Mouse (Mus musculus): ENCODE data around the gene Sema3g. TPM values are rescaled to one million over a fixed set of nuclear protein-coding genes. Genes with fewer than 3 reads are reported as not detected.

The Sema3g gene
- total RNA-seq, 1 experiment: 0.22 TPM

DNA sequence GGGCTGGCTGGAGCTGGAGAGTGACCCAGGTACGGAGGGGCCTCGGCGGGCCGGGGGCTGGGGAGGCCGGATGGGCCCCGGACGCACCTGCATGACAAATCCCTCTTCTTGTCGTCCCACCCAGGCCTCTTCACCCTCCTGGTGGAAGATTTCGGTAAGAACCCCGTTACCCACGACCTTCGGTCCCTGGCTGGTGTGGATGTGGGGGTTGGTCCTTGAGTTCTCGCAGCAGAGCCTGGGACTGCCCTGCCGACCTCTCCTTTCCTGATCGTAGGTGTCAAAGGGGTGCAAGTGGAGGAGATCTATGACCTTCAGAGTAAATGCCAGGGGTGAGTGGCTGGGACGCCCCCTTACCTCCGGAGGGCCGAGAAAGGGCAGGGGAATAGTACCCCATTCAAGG lies 34.0 kb downstream of the Sema3g start:
- in situ Hi-C loops (cut with MboI; ENCODE audit: low sequenced_read_pairs in 2 of 2, unreplicated experiment in 2 of 2): loop anchor here in 1 of 2 experiments (10.0 kb wide), 1 partner anchor 63 kb away; no protein-coding TSS in a partner anchor
- Histone ChIP-seq H3K9ac (ENCODE audit: insufficient read depth, low read depth, low read length, poor library complexity, severe bottlenecking) (peak overlapping the region; percentile 91), H3K4me1 (ENCODE audit: control insufficient read depth in 2 of 2, insufficient read depth in 2 of 2, low read length in 2 of 2, poor library complexity in 1 of 2) (no peaks in the 10 kb centered on the region; a peak in 1 of 4 replicates), H3K36me3 (ENCODE audit: control insufficient read depth, insufficient read depth, low read length, poor library complexity, severe bottlenecking) (peaks cover 32% of the 10 kb centered on the region), H3K4me3 (ENCODE audit: insufficient read depth in 1 of 2, low read depth in 1 of 2, low read length in 2 of 2, poor library complexity in 1 of 2, severe bottlenecking in 1 of 2) (peak overlapping the region; percentile 78 to 92), H3K27ac (ENCODE audit: insufficient read depth, low read depth, low read length, poor library complexity, severe bottlenecking) (peak overlapping the region; percentile 7; the same call in 1 of the 2 replicates), H3K9me3 (ENCODE audit: control insufficient read depth, insufficient read depth, low read depth, low read length) (no peaks in the 10 kb centered on the region)
- no peak for DNase-seq (ENCODE audit: low read depth, low spot score)
- no peak for TF ChIP-seq HCFC1 (IDR thresholded peaks at IDR 0.05; ENCODE audit: borderline replicate concordance, insufficient read depth, low read length)
- TF ChIP-seq MAFK (IDR thresholded peaks at IDR 0.05; ENCODE audit: insufficient read depth, low read depth, low read length): no peak
- no peak for TF ChIP-seq ZNF384 (IDR thresholded peaks at IDR 0.05; ENCODE audit: low read depth, low read length)
- no peak for TF ChIP-seq ZC3H11A (IDR thresholded peaks at IDR 0.05; ENCODE audit: borderline replicate concordance, low read depth, low read length)

DNA sequence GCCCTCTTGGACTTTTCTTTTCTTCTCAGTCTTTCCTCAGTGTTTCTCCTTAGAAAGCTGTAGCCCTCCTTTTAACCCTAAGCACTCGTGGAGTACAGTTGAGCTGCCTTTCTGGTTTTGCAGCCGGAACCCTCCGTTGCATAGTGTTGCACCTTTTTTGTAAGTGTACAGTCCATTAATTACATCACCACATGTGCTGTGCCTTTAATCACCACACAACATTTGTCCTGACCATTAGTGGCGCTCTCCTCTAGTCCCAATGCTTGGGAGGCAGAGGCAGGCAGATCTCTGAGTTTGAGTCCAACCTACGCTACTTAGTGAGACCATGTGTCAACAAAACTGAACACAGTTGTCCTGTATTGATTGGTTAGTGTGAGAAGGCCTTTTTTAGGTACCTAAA lies 34.4 kb downstream of the Sema3g start:
- Histone ChIP-seq H3K36me3 (ENCODE audit: control insufficient read depth, insufficient read depth, low read length, poor library complexity, severe bottlenecking) (peaks cover 33% of the 10 kb centered on the region), H3K27ac (ENCODE audit: insufficient read depth, low read depth, low read length, poor library complexity, severe bottlenecking) (no peak overlapping the region), H3K9me3 (ENCODE audit: control insufficient read depth, insufficient read depth, low read depth, low read length) (no peaks in the 10 kb centered on the region), H3K9ac (ENCODE audit: insufficient read depth, low read depth, low read length, poor library complexity, severe bottlenecking) (peak overlapping the region; percentile 91), H3K4me1 (ENCODE audit: control insufficient read depth in 2 of 2, insufficient read depth in 2 of 2, low read length in 2 of 2, poor library complexity in 1 of 2) (no peaks in the 10 kb centered on the region; a peak in 1 of 4 replicates), H3K4me3 (ENCODE audit: insufficient read depth in 1 of 2, low read depth in 1 of 2, low read length in 2 of 2, poor library complexity in 1 of 2, severe bottlenecking in 1 of 2) (peak overlapping the region; percentile 78 to 92)
- no peak for DNase-seq (ENCODE audit: low read depth, low spot score)
- TF ChIP-seq ZNF384 (IDR thresholded peaks at IDR 0.05; ENCODE audit: low read depth, low read length): no peak
- no peak for TF ChIP-seq CHD2 (IDR thresholded peaks at IDR 0.05; ENCODE audit: low read depth, low read length)
- TF ChIP-seq ZC3H11A (IDR thresholded peaks at IDR 0.05; ENCODE audit: borderline replicate concordance, low read depth, low read length): no peak
- no peak for TF ChIP-seq HCFC1 (IDR thresholded peaks at IDR 0.05; ENCODE audit: borderline replicate concordance, insufficient read depth, low read length)
- no peak for TF ChIP-seq MAFK (IDR thresholded peaks at IDR 0.05; ENCODE audit: insufficient read depth, low read depth, low read length)
- in situ Hi-C loops (cut with MboI; ENCODE audit: low sequenced_read_pairs in 2 of 2, unreplicated experiment in 2 of 2): loop anchor here in 1 of 2 experiments (10.0 kb wide), 1 partner anchor 63 kb away; no protein-coding TSS in a partner anchor

DNA sequence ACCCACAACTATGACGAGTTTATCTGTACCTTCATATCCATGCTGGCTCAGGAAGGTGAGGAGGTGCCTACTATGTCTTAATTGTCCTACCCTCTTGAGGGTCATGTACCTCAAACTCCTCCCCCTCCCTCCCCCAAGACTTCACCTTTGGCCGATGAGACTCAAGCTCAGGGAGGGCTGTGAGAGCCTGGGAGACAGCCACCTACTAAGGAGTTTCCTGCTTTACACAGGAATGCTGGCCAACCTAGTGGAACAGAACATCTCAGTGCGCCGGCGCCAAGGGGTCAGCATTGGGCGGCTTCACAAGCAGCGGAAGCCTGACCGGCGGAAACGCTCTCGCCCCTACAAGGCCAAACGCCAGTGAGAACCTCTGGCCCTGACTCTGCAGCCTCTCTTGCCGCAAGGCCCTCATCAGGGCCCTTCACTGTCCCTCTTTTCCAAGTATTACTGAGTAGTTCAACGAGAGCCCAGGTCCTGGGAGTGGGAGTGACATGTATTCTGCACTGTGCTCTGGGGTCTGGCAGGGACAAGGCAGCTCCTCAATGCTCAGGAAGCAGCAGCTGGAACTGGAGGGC lies 40.9 kb downstream of the Sema3g start:
- Histone ChIP-seq H3K9ac (ENCODE audit: insufficient read depth, low read depth, low read length, poor library complexity, severe bottlenecking) (no peak overlapping the region), H3K36me3 (ENCODE audit: control insufficient read depth, insufficient read depth, low read length, poor library complexity, severe bottlenecking) (peaks cover 56% of the 10 kb centered on the region), H3K4me1 (ENCODE audit: control insufficient read depth in 2 of 2, insufficient read depth in 2 of 2, low read length in 2 of 2, poor library complexity in 1 of 2) (no peaks in the 10 kb centered on the region), H3K27ac (ENCODE audit: insufficient read depth, low read depth, low read length, poor library complexity, severe bottlenecking) (no peak overlapping the region), H3K4me3 (ENCODE audit: insufficient read depth in 1 of 2, low read depth in 1 of 2, low read length in 2 of 2, poor library complexity in 1 of 2, severe bottlenecking in 1 of 2) (no peak overlapping the region), H3K9me3 (ENCODE audit: control insufficient read depth, insufficient read depth, low read depth, low read length) (no peaks in the 10 kb centered on the region)
- in situ Hi-C loops (cut with MboI; ENCODE audit: low sequenced_read_pairs in 2 of 2, unreplicated experiment in 2 of 2): loop anchor here in 1 of 2 experiments (10.0 kb wide), 1 partner anchor 56 kb away; no protein-coding TSS in a partner anchor
- no peak for TF ChIP-seq ZC3H11A (IDR thresholded peaks at IDR 0.05; ENCODE audit: borderline replicate concordance, low read depth, low read length)
- TF ChIP-seq CHD2 (IDR thresholded peaks at IDR 0.05; ENCODE audit: low read depth, low read length): no peak
- TF ChIP-seq ZNF384 (IDR thresholded peaks at IDR 0.05; ENCODE audit: low read depth, low read length): no peak
- no peak for TF ChIP-seq HCFC1 (IDR thresholded peaks at IDR 0.05; ENCODE audit: borderline replicate concordance, insufficient read depth, low read length)
- no peak for TF ChIP-seq MAFK (IDR thresholded peaks at IDR 0.05; ENCODE audit: insufficient read depth, low read depth, low read length)
- DNase-seq (ENCODE audit: low read depth, low spot score): no peak

DNA sequence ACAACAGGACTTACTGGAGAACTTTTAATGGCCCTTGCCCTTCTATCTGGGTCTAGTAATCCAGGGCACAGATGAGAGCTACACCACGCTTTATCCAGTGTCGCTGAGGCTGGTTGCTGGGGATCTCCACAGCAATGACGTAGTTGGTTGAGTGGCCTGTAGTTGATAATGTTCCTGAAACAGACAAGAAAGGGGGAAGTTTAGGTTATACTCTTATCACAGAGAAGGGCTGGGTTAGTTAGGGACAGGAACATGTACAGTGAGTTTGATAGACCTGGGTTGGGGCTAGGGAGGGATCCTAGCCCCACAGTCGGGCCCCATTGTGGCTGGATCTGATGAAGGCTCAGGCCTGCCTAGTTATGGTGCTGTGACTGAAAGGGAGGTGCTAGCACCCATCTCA lies 42.7 kb downstream of the Sema3g start:
- peaks cover 41% of the 10 kb centered on the region for H3K36me3 ChIP-seq (ENCODE audit: control insufficient read depth, insufficient read depth, low read length, poor library complexity, severe bottlenecking)

More for the DNA sequence above, 42.7 kb downstream of the Sema3g start:
- no peak for TF ChIP-seq ZC3H11A (IDR thresholded peaks at IDR 0.05; ENCODE audit: borderline replicate concordance, low read depth, low read length)
- TF ChIP-seq HCFC1 (IDR thresholded peaks at IDR 0.05; ENCODE audit: borderline replicate concordance, insufficient read depth, low read length): no peak
- TF ChIP-seq ZNF384 (IDR thresholded peaks at IDR 0.05; ENCODE audit: low read depth, low read length): no peak
- no peak for TF ChIP-seq MAFK (IDR thresholded peaks at IDR 0.05; ENCODE audit: insufficient read depth, low read depth, low read length)
- TF ChIP-seq CHD2 (IDR thresholded peaks at IDR 0.05; ENCODE audit: low read depth, low read length): no peak
- no peak overlapping the region for H3K27ac ChIP-seq (ENCODE audit: insufficient read depth, low read depth, low read length, poor library complexity, severe bottlenecking)
- H3K4me3 ChIP-seq (ENCODE audit: insufficient read depth in 1 of 2, low read depth in 1 of 2, low read length in 2 of 2, poor library complexity in 1 of 2, severe bottlenecking in 1 of 2): no peak overlapping the region
- no peaks in the 10 kb centered on the region for H3K4me1 ChIP-seq (ENCODE audit: control insufficient read depth in 2 of 2, insufficient read depth in 2 of 2, low read length in 2 of 2, poor library complexity in 1 of 2)
- no peak overlapping the region for H3K9ac ChIP-seq (ENCODE audit: insufficient read depth, low read depth, low read length, poor library complexity, severe bottlenecking)
- no peak for DNase-seq (ENCODE audit: low read depth, low spot score)
- H3K9me3 ChIP-seq (ENCODE audit: control insufficient read depth, insufficient read depth, low read depth, low read length): no peaks in the 10 kb centered on the region
- in situ Hi-C loops (cut with MboI; ENCODE audit: low sequenced_read_pairs in 2 of 2, unreplicated experiment in 2 of 2): no loop called here

Data from ES-E14 (cell line).